20 mouse cellular contexts compared by ENCODE assay signal in the genomic region with DNA sequence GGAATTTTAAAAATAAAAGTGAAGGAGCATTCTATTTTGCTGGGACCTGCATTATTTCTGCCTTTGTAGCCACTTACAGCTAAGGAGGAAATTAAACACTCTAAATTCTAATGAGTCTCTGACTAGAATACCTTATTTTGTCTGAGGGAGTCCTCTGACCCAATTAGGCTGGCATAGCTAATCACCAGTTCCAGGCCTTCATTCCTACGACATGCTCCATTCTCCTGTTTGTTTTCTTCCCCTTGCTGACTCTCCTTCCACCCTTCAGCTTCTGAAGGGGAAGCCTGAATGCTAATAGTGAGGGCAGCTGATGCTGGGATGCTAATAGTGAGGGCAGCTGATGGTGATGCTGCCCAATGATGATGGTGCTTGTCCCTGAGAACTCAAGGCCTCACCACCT.
DNase-seq lines count a peak whose midpoint lies in the region; ATAC-seq lines count a peak whose summit lies in the region.
"Had no signal": no experiment of that assay in that cellular context is flagged by ENCODE, and none has a peak within 500 bp of the region (broad histone marks: within the 10 kb centered on the region; RNA-seq: fewer than 3 reads in every experiment).

No protein-coding gene starts in this region.

- no peak overlapping the region for H3K4me2 ChIP-seq in forebrain, embryonic 11.5 days (ENCODE audit: low read depth, low read length, severe bottlenecking)
- no peak overlapping the region for H3K4me2 ChIP-seq in forebrain, embryonic 12.5 days
- no peak overlapping the region for H3K4me2 ChIP-seq in hindbrain, embryonic 16.5 days (ENCODE audit: low read length)
- H3K4me2 ChIP-seq: heart, embryonic 13.5 days; liver, embryonic 12.5 days; lung, embryonic 14.5 days; neural tube, embryonic 13.5 days had no signal

- WGBS in forebrain, embryonic 11.5 days, result 27% methylated on average over 1 of the region's 1 CpGs
- WGBS in forebrain, embryonic 10.5 days, result 30% methylated on average over 1 of the region's 1 CpGs
- WGBS in forebrain, embryonic 12.5 days, result 15% methylated on average over 1 of the region's 1 CpGs
- whole genome bisulfite sequencing in hindbrain, embryonic 16.5 days, result 25% methylated on average over 1 of the region's 1 CpGs

- H3K4me1 ChIP-seq in forebrain, embryonic 11.5 days (replicated peaks; ENCODE audit: control insufficient read depth, insufficient read depth, low read length), result no peaks in the 10 kb centered on the region
- 0 out of 2 replicates have a peak, but pooled peaks cover 5% of the 10 kb centered on the region for H3K4me1 ChIP-seq in forebrain, embryonic 10.5 days
- H3K4me1 ChIP-seq in forebrain, embryonic 12.5 days, result no peaks in the 10 kb centered on the region
- no peaks in the 10 kb centered on the region for H3K4me1 ChIP-seq in hindbrain, embryonic 16.5 days (ENCODE audit: control insufficient read depth, insufficient read depth, low read depth, low read length)
- H3K4me1 ChIP-seq: heart, embryonic 13.5 days; limb, embryonic 10.5 days; liver, embryonic 12.5 days; neural tube, embryonic 13.5 days had no signal

- H3K27ac ChIP-seq in forebrain, embryonic 11.5 days (ENCODE audit: low read depth, low read length), result no peak overlapping the region
- H3K27ac ChIP-seq in forebrain, embryonic 10.5 days, result no peak overlapping the region
- no peak overlapping the region for H3K27ac ChIP-seq in forebrain, embryonic 12.5 days
- H3K27ac ChIP-seq in hindbrain, embryonic 16.5 days (ENCODE audit: low read depth, low read length), result no peak overlapping the region; the same call in 1 of the 2 replicates
- H3K27ac ChIP-seq: heart, embryonic 13.5 days; limb, embryonic 10.5 days; liver, embryonic 12.5 days; macrophage; neural tube, embryonic 13.5 days had no signal

- intact Hi-C loops in left cerebral cortex, postnatal 10 days (cut with DNase I), result no loop called here

- H3K4me3 ChIP-seq in forebrain, embryonic 11.5 days (ENCODE audit: low read depth, low read length), result no peak overlapping the region
- H3K4me3 ChIP-seq in forebrain, embryonic 10.5 days, result no peak overlapping the region
- no peak overlapping the region for H3K4me3 ChIP-seq in forebrain, embryonic 12.5 days (replicated peaks)
- H3K4me3 ChIP-seq in hindbrain, embryonic 16.5 days (ENCODE audit: low read length), result no peak overlapping the region
- H3K4me3 ChIP-seq: erythroblast, embryonic 14.5 days; heart, embryonic 13.5 days; limb, embryonic 10.5 days; liver, embryonic 12.5 days; neural tube, embryonic 13.5 days had no signal

- peak; percentile 87 for ATAC-seq in forebrain, embryonic 11.5 days (replicated peaks; ENCODE audit: low FRiP score)
- ATAC-seq in forebrain, embryonic 12.5 days (ENCODE audit: low FRiP score), result peak; percentile 79; the same call in 1 of the 2 replicates
- peak; percentile 60 for ATAC-seq in hindbrain, embryonic 16.5 days
- ATAC-seq: intestine, postnatal 0 days; liver, embryonic 12.5 days had no signal

- DNase-seq in forebrain, embryonic 11.5 days (ENCODE audit: low spot score), result no peak
- DNase-seq in forebrain, embryonic 10.5 days (ENCODE audit: extremely low spot score, low spot score), result no peak
- peak; percentile 3 for DNase-seq in left cerebral cortex, adult 11 months (ENCODE audit: low spot score)
- no peak for DNase-seq in left cerebral cortex, postnatal 10 days (ENCODE audit: extremely low spot score in 1 of 2, low spot score in 2 of 2)
- no peak for DNase-seq in kidney, postnatal 25 days
- no peak for DNase-seq in right cerebral cortex, postnatal 14 days
- DNase-seq: adrenal gland, postnatal 10 days; B cell, adult 2 months; heart, postnatal 4 days; lung, embryonic 14.5 days; thymus, postnatal 25 days had no signal

- no peaks in the 10 kb centered on the region for H3K36me3 ChIP-seq in forebrain, embryonic 11.5 days (ENCODE audit: control insufficient read depth, insufficient read depth, low read length)
- H3K36me3 ChIP-seq in forebrain, embryonic 10.5 days (replicated peaks), result no peaks in the 10 kb centered on the region
- H3K36me3 ChIP-seq in forebrain, embryonic 12.5 days (replicated peaks), result no peaks in the 10 kb centered on the region
- no peaks in the 10 kb centered on the region for H3K36me3 ChIP-seq in hindbrain, embryonic 16.5 days (ENCODE audit: control insufficient read depth, insufficient read depth, low read length)
- H3K36me3 ChIP-seq: heart, embryonic 13.5 days; limb, embryonic 10.5 days; liver, embryonic 12.5 days; neural tube, embryonic 13.5 days had no signal

- H3K9me3 ChIP-seq in forebrain, embryonic 11.5 days (ENCODE audit: control insufficient read depth, low read length), result no peaks in the 10 kb centered on the region
- H3K9me3 ChIP-seq in forebrain, embryonic 10.5 days, result no peaks in the 10 kb centered on the region
- H3K9me3 ChIP-seq in forebrain, embryonic 12.5 days, result no peaks in the 10 kb centered on the region
- no peaks in the 10 kb centered on the region for H3K9me3 ChIP-seq in hindbrain, embryonic 16.5 days (ENCODE audit: control insufficient read depth, low read length)
- H3K9me3 ChIP-seq: heart, embryonic 13.5 days; limb, embryonic 10.5 days; neural tube, embryonic 13.5 days had no signal

- no peaks in the 10 kb centered on the region for H3K27me3 ChIP-seq in forebrain, embryonic 11.5 days (ENCODE audit: control insufficient read depth, insufficient read depth, low read length)
- H3K27me3 ChIP-seq in forebrain, embryonic 10.5 days (ENCODE audit: poor library complexity, severe bottlenecking), result no peaks in the 10 kb centered on the region
- no peaks in the 10 kb centered on the region for H3K27me3 ChIP-seq in forebrain, embryonic 12.5 days
- H3K27me3 ChIP-seq in hindbrain, embryonic 16.5 days (replicated peaks; ENCODE audit: control insufficient read depth, insufficient read depth, low read length), result no peaks in the 10 kb centered on the region
- H3K27me3 ChIP-seq: heart, embryonic 13.5 days; liver, embryonic 12.5 days; neural tube, embryonic 13.5 days had no signal

- H3K9ac ChIP-seq in forebrain, embryonic 11.5 days (ENCODE audit: low read length), result no peak overlapping the region
- no peak overlapping the region for H3K9ac ChIP-seq in forebrain, embryonic 12.5 days
- no peak overlapping the region for H3K9ac ChIP-seq in hindbrain, embryonic 16.5 days (ENCODE audit: low read depth, low read length)
- H3K9ac ChIP-seq: heart, embryonic 13.5 days; liver, embryonic 12.5 days; lung, embryonic 14.5 days; neural tube, embryonic 13.5 days had no signal
